Mouse (Mus musculus): ENCODE measurements at regions not wholly inside any gene's neighbourhood (a gene's known extent, or its start where the extent isn't known, plus 50 kb on each side); places are given as distances from the start of the nearest gene placed in this dataset.

GRCm38 (mm10) chr10:67729271-67729670 lies 180.5 kb upstream of the Ado start:
- peak; percentile 19 to 25 for DNase-seq

- DNase-seq = no peak
Measured at GRCm38 (mm10) chr10:67727580-67727979, 178.8 kb upstream of the Ado start.

DNA sequence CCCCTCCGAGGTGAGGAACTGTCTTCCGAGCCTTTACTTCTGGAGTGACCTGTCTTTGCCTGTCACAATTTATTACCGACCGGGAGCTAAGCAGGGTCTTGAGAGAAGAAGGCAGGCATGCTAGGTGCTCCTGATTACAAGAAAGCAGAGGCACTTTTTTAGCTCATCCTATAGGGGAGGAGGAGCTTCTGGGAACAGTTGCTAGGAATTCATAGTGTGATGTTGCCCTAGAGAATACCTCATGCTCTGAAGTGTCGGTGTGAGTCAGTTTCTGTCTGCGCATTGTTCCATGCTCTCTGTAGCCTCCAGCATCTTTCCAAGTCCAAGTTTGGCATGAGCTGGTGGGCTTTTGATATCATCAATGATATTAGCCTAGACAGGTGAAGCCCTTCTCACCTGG lies 178.0 kb upstream of the Ado start:
- DNase-seq = no peak

DNA sequence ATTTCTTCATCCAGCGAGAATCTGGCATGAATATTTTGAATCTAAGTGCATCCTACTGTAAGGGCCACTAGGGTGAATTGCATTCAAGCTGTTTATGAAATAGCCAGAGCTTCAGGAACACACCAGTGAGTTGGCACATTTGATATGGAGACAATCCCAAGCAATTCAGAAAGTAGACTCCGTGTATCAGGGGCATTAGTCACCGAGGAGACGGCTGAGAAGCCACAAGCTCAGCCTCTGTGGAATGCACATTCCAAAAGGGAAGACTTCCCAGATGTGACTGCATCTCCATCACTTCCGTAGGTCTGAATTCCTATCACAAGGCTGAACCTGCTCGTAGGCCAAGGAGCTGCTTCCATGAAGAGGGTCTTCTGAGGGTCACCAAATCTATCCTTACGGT lies 177.6 kb upstream of the Ado start:
- no peak for DNase-seq

GRCm38 (mm10) chr10:67721787-67722186 lies 173.0 kb upstream of the Ado start:
- peak; percentile 15 to 33 for DNase-seq

- DNase-seq = no peak
Measured at GRCm38 (mm10) chr10:67717506-67717905, 168.8 kb upstream of the Ado start.

GRCm38 (mm10) chr10:67715046-67715445 lies 166.3 kb upstream of the Ado start:
- no peak for DNase-seq

DNA sequence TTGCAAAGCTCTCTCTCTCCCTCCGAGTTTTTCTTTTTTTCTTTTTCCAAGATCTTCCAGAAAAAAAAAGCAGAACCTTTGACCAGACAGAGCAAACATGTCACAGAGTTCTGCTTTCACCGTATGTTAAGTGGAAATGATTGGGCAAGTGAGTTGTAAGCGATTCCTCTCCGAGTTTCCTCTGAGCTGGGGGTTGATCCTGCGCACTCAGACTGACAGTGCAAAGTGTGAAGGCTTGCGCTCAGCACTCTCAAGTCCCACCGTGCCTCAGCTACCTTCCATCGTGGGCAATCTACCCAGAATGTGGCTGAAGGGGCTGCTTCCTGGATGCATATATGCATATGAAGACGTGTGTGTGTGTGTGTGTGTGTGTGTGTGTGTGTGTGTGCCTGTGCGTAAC lies 164.3 kb upstream of the Ado start:
- DNase-seq = no peak

DNA sequence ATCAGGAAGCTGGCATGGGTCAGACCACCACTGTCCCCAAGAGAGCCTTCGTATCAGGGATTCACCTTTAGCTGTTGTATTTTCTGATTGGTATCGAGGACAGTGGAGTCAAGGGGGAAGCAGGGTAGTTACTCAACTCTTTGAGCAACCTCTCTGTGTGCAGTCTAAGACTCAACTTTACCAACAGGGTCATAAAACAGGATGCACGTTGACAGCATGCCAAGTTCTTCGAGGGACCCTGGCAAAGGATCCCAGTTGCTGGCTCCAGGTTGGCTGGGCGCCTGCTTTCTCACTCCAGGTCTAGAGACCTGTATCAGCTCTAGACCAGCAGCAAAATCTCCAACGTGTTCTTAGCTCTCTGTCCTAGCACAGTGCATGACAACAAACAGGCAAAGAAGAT lies 163.9 kb upstream of the Ado start:
- DNase-seq = no peak

GRCm38 (mm10) chr10:67711961-67712360 lies 163.2 kb upstream of the Ado start:
- no peak for DNase-seq

- DNase-seq = no peak
Measured at GRCm38 (mm10) chr10:67706436-67706835, 157.7 kb upstream of the Ado start.

DNA sequence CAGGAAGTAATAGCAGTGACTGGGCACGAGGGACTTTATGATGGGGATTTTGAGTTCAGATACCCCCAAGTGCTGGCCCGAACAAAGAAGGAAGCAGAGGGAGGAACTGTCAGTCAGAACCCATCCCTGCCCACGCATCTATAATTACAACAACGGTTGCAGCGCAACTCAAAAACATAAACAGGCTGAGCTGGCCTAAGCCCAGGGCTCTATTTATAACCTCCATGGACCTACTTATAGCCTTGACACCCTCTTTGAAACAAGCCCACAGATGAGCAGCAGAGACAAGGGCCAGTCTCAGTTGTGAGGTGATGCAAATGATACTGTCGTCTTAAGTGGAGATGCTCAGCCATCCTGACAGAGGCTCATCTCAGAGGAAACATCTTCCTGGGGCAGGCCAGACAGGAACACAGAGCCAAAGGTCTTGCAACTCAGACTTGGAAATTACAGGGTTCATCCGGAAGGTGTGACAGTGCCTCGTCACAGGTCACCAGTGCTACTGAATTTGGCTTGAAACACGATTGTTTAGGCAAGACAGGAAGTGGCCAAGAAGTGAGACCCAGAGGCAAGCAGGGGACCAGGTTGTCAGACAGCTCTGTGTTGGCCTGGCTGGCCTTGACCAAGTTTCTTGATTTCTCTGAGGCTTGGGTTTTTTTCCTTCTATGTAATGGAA lies 154.2 kb upstream of the Ado start:
- no peak for DNase-seq

- peak; percentile 46 to 59 for DNase-seq
Measured at GRCm38 (mm10) chr10:67697401-67698195, 148.8 kb upstream of the Ado start.

- DNase-seq = no peak
Measured at GRCm38 (mm10) chr10:67695891-67696853, 147.4 kb upstream of the Ado start.

GRCm38 (mm10) chr10:67694751-67695150 lies 146.0 kb upstream of the Ado start:
- no peak for DNase-seq

DNA sequence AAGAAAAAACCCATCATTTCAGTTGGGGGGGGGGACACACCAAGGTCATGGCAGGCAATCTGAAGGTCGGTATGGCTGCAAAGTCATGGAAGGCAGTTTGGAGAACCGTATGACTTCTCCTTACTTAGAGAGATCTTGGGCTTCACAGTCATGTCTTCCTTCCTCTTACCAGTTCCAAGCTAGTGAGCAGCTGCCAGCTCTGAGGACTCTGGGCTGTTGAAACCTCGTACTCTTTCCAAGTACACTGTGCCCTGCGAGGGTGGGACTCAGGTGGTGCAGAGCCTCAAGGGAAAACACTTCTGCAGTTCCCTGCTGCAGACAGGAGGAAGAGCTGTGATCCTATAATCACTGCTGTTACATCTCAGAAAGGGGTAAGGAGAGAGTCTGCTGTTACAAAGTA lies 144.8 kb upstream of the Ado start:
- no peak for DNase-seq

DNA sequence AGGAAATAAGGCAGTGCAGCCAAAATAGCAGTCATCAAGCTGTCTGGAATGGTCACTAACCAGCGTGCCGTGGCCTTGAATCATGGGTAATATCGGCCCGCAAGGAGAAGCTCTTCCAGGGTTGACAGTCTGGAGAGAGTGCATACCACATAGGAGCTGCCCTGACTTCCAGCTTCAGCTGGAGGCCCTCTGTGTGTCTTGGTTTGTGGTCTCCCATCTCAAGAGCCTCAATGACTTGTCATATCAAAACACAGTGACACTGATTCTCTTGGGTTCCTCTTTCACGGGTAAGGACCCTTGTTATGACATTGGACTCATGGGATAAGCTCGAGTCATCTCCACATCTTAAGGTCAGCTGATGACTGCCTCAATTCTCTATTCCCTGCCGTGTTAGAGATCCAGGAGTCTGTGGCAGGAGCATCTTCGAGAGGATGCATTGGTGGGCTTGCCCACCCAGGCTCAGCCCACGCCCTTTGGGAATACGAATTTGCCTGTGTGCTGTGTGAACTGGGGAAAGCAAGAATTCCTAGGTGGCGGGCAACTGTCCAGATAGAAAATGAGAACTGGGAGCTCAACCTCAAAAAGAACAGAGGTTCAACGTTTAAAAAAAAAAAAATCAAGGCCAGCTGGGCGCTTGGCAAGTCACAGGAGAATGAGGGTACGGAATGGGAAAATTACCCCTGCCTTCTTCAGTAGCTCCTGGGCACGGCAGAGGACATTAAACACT lies 141.4 kb upstream of the Ado start:
- no peak for DNase-seq

- no peak for DNase-seq
Measured at GRCm38 (mm10) chr10:67679382-67679781, 130.6 kb upstream of the Ado start.

DNA sequence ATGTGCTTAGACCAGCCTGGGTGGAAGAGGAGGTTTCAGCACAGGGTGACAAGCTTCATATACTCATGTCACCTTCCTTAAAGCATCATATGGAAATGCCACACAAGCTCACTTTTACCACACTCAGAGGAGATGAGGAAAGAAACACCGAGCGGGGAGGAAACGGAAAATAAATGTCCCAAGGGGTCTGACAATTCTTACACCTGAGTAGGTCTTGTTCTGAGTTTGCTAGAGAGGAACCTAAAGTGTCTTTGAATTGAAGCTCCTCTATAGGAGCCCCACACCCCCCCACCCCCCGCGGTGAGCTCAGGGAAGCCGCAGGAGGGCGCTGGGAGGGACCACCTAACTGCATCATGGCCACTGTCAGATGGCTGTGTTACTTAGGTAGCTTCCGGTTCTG lies 124.7 kb upstream of the Ado start:
- DNase-seq = no peak

- DNase-seq = no peak
Measured at GRCm38 (mm10) chr10:67672281-67672680, 123.5 kb upstream of the Ado start.

GRCm38 (mm10) chr10:67669066-67669465 lies 120.3 kb upstream of the Ado start:
- DNase-seq = no peak

DNA sequence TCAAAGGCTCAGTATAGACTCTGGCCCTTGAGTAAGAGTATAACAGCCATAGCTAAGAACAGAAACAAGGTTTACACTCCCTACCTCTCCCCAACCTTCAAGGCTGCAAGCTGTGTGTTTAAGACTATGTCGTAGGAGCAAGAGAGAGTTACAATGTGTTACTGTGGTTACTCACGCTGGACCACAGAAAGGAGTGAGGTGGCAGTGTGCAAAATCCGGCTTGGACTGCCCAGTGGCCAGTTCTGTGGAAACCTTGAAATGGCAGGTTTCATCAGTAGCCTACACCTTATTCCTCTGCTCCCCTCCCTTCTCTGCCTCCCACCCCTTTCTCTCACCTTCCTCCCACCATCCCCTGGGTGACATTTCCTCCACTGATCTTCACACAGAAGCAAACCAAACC lies 114.3 kb upstream of the Ado start:
- no peak for DNase-seq

- DNase-seq = no peak
Measured at GRCm38 (mm10) chr10:67661666-67662065, 112.9 kb upstream of the Ado start.
